Mouse (Mus musculus) frontal cortex, postnatal 14 days (tissue): ENCODE data around the gene Ndufb4.
"Not testable (repeated sequence)": the region's sequence is repeated elsewhere in the genome, so short reads cannot be mapped to it uniquely, and the experiment has no call there.

Experiments used
- DNase-seq, 2 experiments: peaks; one replicate each; pipeline ENCODE4 v3.0.0; 2022; ENCODE audit warnings: low spot score in 2 of 2

Gene Ndufb4

GRCm38 (mm10) chr16:37680216-37680615 lies 26.0 kb upstream of the Ndufb4 start:
- no peak for DNase-seq

DNA sequence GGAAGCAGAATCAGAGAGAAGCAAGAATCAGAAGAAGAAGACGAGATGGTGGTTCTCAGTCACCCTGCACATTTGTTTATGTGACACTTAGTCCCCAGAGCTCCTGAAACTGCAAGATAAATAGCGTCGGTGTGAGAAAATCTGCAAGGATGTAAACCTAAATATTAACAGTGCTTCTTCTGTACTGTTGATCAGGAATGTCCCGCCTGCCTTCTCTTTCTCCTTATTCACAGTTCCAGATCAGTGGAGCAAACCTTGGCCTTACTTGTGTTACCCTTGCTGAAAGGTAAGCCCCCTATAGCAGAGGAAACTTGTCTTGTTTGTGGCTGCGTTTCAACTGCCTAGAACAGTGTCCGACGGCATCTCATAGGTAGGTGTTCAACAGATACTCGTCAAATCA lies 23.3 kb upstream of the Ndufb4 start:
- no peak for DNase-seq

DNA sequence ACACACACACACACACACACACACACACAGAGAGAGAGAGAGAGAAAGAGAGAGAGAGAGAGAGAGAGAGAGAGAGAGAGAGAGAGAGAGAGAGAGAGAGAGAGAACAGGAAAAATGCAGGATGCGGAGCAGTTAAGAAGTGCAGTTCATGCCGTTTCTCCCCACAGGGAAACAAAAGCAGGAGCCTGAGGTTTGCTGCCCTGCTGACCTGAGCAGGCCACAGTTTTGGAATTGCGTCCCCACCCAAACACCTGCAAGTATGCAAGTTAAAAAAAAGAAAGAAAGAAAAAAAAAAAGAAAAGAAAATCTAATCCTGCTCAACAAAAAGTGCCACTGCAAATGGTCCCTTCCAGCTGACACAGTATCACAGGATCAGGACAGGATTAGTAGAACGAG lies 22.4 kb upstream of the Ndufb4 start:
- DNase-seq: no peak

GRCm38 (mm10) chr16:37676024-37676676 lies 21.9 kb upstream of the Ndufb4 start:
- no peak for DNase-seq

GRCm38 (mm10) chr16:37675326-37675725 lies 21.1 kb upstream of the Ndufb4 start:
- DNase-seq: no peak

DNA sequence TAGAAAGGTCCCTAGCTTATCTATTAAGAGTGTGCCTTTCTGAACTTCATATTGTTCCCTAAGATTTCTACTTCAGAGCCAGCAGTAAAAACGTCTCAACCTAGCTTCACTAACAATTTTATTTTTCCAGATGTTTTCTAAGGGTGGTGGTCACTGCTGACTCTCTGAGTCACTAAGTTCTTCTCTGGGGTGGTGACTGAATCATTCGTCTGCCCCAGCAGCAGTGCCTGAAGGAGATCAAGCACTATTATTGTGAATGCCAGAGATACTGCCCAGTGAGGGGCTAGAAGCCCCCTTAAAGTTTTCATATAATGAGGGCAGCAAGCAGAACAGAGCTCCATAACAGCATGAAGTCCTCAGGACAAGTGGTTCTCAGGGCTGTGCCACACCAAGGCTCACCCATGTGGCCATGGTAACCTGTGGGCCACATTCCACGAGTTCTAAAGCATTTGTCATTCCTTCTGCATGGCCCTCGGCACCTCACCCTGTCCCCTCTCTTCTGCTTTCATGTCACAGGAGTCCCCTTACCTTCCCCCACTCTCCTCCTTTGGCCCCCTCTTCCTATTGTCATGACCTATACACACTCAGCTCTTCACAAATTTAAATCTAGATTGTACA lies 16.5 kb upstream of the Ndufb4 start:
- DNase-seq: no peak

GRCm38 (mm10) chr16:37665394-37665935 lies 11.2 kb upstream of the Ndufb4 start:
- no peak for DNase-seq

- no peak for DNase-seq
These were observed 9.6 kb upstream of the Ndufb4 start for GRCm38 (mm10) chr16:37663643-37664459.

DNA sequence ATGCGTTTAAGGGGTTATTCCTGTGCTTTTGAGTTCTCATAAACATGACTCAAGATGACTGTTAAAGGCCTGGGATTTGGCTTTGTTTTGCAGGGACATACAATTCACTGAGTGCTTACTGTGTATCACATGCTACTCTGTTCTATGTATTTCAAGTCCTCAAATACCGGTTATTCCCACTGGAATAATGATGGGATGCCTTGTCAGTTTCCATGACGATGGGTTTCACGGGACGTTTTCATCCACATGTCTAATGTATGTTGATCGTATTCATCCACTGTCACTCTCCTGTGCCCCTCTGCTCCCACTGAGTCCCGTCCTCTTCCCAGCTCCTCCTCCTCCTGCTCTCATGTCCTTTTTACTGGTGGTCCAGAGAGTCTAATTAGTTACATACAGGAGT lies 2.5 kb upstream of the Ndufb4 start:
- DNase-seq: no peak

DNA sequence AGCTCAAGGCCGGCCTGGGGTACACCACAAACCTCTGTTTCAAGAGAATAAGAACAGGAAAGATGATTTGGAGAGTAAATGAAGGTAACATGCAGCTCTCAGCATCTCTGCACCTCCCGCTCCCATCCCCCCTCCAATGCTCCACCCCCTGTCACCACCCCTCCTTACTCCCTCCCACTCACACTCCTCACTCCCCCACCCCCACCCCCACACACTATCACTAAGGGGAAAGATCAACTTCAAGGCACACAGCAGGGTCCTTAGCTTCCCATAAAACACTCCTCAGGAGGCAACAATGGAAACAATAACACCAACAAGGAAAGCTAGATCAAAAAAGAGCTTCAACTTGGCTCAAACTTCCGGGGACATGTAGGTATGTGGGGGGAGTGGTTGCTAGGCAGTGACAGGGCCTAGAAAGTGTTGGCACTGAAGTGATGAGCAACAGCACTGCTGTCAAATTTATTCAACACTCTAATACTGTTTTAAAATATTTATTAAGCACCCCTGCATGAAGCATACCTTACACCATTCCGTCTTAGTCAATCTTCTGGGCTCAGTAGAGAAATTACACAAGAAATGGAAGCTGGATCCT lies 1.6 kb upstream of the Ndufb4 start:
- no peak for DNase-seq

DNA sequence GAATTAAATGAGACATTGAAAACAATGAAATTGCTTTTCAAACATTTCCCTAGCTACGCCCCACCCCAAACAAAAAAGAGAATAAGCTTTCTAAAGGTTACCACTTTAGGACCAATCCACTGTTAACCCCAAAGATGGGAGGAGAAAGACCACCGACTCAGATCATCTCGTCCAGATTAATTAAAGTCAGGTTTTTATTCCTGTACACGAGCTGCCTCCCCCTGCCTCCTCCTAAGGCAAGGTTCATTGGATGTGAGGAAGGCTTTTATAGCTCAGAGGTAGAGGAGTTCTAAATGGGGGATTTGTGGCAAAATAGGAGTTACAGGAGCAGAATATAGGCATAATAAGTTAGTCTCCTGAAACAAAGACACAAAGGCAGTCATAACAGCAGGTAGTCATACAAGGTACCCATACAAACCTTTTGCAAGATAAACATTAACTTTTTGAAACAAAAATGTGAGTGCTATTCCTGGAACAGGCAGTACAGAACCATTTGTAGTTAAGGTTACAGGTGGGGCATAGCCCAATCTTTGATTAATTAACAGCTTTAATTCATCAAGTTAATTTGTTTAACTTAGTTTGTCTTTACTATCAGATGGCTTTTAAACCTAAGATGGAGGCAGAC lies 690 bp upstream of the Ndufb4 start:
- no peak for DNase-seq

- no peak for DNase-seq
These were observed 1.2 kb downstream of the Ndufb4 start for GRCm38 (mm10) chr16:37653058-37653457.

DNA sequence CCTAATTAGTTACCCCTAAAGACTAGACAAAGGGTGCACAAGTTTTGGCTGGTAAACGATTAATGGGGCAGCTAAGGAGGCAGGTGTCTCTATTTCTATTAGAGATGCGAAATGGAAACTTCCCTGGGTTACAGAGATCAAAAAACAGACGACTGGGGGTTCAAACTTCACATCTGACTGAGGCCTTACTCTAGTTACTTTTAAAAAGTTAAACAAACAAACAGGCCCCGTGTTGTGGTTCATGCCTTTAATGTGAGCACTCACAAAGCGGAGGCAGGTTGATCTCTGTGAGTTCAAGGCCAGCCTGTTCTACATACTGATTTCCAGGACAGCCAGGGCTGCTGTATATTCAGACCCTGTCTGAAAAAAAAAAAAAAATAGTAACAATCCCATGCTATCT lies 1.6 kb downstream of the Ndufb4 start:
- DNase-seq: no peak

GRCm38 (mm10) chr16:37651467-37651866 lies 2.8 kb downstream of the Ndufb4 start:
- no peak for DNase-seq

DNA sequence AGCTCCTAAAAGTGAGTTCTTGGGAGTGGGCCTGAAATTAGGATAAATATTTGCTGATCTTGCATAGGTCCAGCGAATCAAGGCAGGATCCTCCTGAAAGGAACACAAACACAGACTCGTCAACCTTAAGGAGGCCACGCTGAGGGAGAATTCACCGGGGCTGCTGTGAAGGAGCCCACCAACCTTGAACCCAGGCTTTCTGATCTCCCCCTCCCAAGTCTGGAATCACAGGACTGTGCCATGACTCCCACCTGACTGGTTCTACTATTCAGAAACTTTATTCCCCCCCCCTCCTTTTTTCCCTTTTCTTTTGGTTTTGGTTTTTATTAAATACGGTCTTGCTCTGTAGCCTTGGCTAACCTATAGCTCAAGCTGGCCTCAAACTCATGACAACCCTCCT lies 5.2 kb downstream of the Ndufb4 start:
- DNase-seq: no peak

DNA sequence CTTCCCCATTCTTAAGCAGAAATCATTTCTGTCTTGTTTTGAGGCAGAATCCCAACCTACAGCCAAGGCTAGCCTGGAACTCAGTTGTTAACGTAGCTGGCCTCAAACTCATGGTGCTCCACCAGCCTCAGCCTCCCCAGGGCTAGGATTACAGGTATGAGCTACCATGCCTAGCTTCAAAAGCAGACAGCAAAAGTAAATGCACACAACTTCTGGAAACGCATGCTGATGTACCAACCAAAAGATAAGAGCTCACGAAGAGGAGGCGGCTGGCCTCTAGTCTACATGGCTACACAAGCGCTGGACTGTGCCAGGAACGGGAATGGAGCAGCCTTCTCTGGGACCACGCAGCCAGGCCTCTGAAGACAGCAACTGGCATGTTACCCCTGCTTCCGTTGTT lies 6.3 kb downstream of the Ndufb4 start:
- DNase-seq: no peak

DNA sequence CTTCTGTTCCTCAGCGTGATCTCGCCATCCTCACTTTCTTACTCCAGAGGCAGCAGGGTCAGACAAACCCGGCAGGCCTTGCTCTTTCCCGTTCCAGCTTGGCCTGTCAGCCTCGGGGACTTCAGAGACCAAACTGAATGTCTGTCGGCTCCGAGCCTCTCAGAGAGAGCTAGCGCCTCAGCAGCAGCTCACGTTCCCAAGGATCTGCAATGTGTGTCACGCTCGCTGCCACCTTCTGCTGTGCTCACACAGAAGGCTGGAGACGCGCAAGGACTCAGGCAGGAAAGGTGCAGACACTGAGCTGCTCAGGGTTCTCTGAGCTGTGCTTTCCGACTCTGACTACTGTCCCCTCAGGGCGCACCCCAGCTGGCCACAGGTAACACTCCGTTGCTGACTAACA lies 7.2 kb downstream of the Ndufb4 start:
- DNase-seq: no peak

- DNase-seq: no peak
These were observed 8.5 kb downstream of the Ndufb4 start for GRCm38 (mm10) chr16:37645799-37646198.

DNA sequence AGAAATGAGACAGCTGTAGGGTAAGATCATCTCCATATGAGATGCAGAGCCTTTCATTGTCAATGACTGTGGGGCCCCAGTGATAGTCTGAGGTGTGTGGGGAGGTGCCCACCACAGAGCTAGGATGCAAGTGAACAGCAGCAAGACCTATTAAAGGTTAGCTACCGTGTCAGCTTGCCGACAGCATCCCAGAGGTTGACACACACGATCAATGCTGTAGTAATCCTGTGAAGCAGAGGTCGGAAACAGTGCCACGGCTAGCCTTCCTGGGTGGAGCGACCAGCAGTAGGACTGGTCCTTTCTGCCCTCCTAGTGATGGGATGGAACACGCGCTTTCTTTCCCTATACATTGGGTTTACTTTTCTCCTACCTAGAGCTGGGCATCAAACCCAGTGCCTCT lies 9.0 kb downstream of the Ndufb4 start:
- no peak for DNase-seq

DNA sequence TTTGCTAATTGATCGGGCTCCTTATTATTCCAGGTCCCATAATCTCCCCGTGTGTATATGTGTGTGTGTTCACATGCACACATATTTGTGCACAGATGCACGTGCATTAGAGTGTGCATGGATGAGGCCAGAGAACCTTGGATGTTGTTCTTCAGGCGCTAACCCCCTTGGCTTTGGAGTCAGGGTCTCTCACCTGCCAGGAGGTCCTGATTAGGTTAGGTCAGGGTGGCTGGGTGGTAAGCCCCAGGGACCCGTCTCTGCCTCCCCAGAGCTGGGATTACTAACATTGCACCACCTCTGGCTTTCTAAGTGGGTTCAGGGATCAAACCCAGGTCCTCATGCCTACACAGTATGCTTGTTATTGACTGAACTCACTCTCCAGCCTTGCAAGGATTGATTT lies 9.8 kb downstream of the Ndufb4 start:
- no peak for DNase-seq

DNA sequence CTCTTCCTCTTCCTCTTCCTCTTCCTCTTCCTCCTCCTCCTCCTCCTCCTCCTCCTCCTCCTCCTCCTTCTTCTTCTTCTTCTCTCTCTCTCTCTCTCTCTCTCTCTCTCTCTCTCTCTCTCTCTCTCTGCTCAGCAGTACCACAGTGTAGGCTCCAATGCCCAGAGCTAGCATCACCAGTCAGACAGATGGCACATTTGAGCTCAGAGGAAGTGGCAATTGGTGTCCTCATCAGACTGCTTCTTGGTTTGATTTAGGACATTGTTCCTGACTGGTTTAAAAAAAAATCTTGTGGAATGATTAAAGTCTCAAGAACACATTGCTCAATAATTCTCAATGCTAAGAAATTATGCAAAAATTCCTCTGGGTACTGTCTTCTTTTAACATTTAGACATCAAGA lies 13.7 kb downstream of the Ndufb4 start:
- not testable (repeated sequence) for DNase-seq

GRCm38 (mm10) chr16:37637802-37638201 lies 16.5 kb downstream of the Ndufb4 start:
- no peak for DNase-seq
